Mouse (Mus musculus) urinary bladder, postnatal 4 days (tissue): ENCODE results near the gene Usp30.

Source experiments
- DNase-seq, 2 experiments: peaks; one replicate each; pipeline ENCODE4 v3.0.0; 2021 to 2022; ENCODE audit warnings: low spot score in 2 of 2

Gene Usp30

GRCm38 (mm10) chr5:114066601-114067000 is 1.3 kb downstream of the Usp30 start:
- DNase-seq = no peak

- no peak for DNase-seq
Observed at GRCm38 (mm10) chr5:114067543-114067942, 2.3 kb downstream of the Usp30 start.

GRCm38 (mm10) chr5:114067982-114068381 is 2.7 kb downstream of the Usp30 start:
- DNase-seq = no peak

GRCm38 (mm10) chr5:114070858-114071257 is 5.6 kb downstream of the Usp30 start:
- DNase-seq = no peak

GRCm38 (mm10) chr5:114072262-114072661 is 7.0 kb downstream of the Usp30 start:
- no peak for DNase-seq

- no peak for DNase-seq
Observed at GRCm38 (mm10) chr5:114077009-114077408, 11.7 kb downstream of the Usp30 start.

- DNase-seq = no peak
Observed at GRCm38 (mm10) chr5:114085501-114085900, 20.2 kb downstream of the Usp30 start.

GRCm38 (mm10) chr5:114087875-114088480 is 22.7 kb downstream of the Usp30 start:
- DNase-seq = no peak

- DNase-seq = no peak
Observed at GRCm38 (mm10) chr5:114090421-114091013, 25.3 kb downstream of the Usp30 start.

- DNase-seq = peak; percentile 63 to 84
Observed at GRCm38 (mm10) chr5:114091057-114091807, 26.0 kb downstream of the Usp30 start, which contains the start of gene Svop. TSS of gene Svop (minus strand) at chr5:114091570.

- peak; percentile 91 to 92 for DNase-seq
Observed at GRCm38 (mm10) chr5:114099709-114100389, 34.6 kb downstream of the Usp30 start.

GRCm38 (mm10) chr5:114100390-114101099 is 35.3 kb downstream of the Usp30 start:
- no peak for DNase-seq

GRCm38 (mm10) chr5:114101873-114102272 is 36.6 kb downstream of the Usp30 start:
- DNase-seq = no peak

- no peak for DNase-seq
Observed at GRCm38 (mm10) chr5:114102807-114103206, 37.5 kb downstream of the Usp30 start.

GRCm38 (mm10) chr5:114106391-114106935 is 41.2 kb downstream of the Usp30 start:
- DNase-seq = no peak

GRCm38 (mm10) chr5:114113334-114113733 is 48.1 kb downstream of the Usp30 start:
- no peak for DNase-seq

- no peak for DNase-seq
Observed at GRCm38 (mm10) chr5:114115030-114115429, 49.8 kb downstream of the Usp30 start.

GRCm38 (mm10) chr5:114116586-114116985 is 51.3 kb downstream of the Usp30 start:
- no peak for DNase-seq

- DNase-seq = no peak
Observed at GRCm38 (mm10) chr5:114119806-114120205, 54.5 kb downstream of the Usp30 start.

- no peak for DNase-seq
Observed at GRCm38 (mm10) chr5:114126008-114126407, 60.7 kb downstream of the Usp30 start.

- DNase-seq = no peak
Observed at GRCm38 (mm10) chr5:114126499-114127244, 61.4 kb downstream of the Usp30 start.
